Mouse (Mus musculus): ENCODE results near the gene 2310022B05Rik.

- TF ChIP-seq EP300 (IDR thresholded peaks at IDR 0.05; ENCODE audit: insufficient read depth, low read depth, low read length) (no peak), CTCF (IDR thresholded peaks at IDR 0.05) (no peak)
These were observed 15.1 kb upstream of the 2310022B05Rik start for GRCm38 (mm10) chr8:124678246-124678645.
